Mouse (Mus musculus) bone marrow macrophage, adult 2 months (primary cell): ENCODE results near the gene Shmt2.

ENCODE experiments used
- CTCF ChIP-seq: IDR thresholded peaks from 2 replicates; pipeline ENCODE4 v1.5.1; 2012; ENCODE audit warnings: low read depth, mild to moderate bottlenecking, low read length, moderate library complexity
- POLR2A ChIP-seq: IDR thresholded peaks from 2 replicates; pipeline ENCODE4 v1.6.1; 2012; ENCODE audit warnings: mild to moderate bottlenecking, low read depth, low read length, borderline replicate concordance

GRCm38 (mm10) chr10:127488856-127489255 lies 33.4 kb downstream of the Shmt2 start:
- TF ChIP-seq CTCF, result no peak
- no peak for TF ChIP-seq POLR2A
